22 mouse cellular contexts compared by ENCODE assay signal in the genomic region with DNA sequence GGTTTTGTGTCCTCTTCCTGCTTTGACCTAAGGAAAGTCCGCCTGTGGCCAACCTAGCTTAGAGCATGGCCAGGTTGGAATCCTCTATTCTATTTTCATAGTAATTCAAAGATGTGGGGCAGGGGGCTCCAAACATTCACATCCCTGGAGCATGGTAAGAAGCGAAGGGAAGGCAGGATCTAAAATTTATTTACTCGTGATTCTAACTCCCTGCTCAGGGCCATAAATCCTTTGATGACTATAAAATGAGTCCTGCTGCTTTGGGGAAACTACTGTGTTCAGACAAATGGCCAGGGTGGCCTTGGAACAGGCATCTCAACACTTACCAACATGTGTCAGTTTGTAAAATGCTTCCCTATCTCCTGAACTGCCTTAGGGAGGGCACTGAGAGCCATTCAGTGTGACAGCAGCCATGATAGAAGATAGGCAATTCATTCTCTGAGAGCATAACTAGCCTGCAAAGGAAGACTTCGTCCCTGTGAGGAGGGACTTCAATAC.
DNase-seq lines count a peak whose midpoint lies in the region; TF ChIP-seq lines count a peak whose summit lies in the region.
"Had no signal": no experiment of that assay in that cellular context is flagged by ENCODE, and none has a peak within 500 bp of the region (broad histone marks: within the 10 kb centered on the region; RNA-seq: fewer than 3 reads in every experiment).

No protein-coding gene starts in this region.

- H3K27ac ChIP-seq in kidney, adult 2 months (ENCODE audit: insufficient read depth, low read depth, low read length): peak overlapping the region; percentile 56; the same call in 1 of the 2 replicates
- no peak overlapping the region for H3K27ac ChIP-seq in thymus, adult 2 months (ENCODE audit: control insufficient read depth, insufficient read depth, low read length)
- H3K27ac ChIP-seq: embryonic facial prominence, embryonic 10.5 days; embryonic facial prominence, embryonic 13.5 days; forebrain, embryonic 12.5 days; forebrain, embryonic 15.5 days; heart, embryonic 10.5 days; hindbrain, embryonic 12.5 days; hindbrain, embryonic 15.5 days had no signal

- TF ChIP-seq CTCF in kidney, adult 2 months (conservative IDR thresholded peaks at IDR 0.05; ENCODE audit: insufficient read depth, insufficient read length, low read depth, low read length): no peak
- no peak for TF ChIP-seq CTCF in thymus, adult 2 months (IDR thresholded peaks at IDR 0.05; ENCODE audit: borderline replicate concordance, control insufficient read depth, extremely low read depth, insufficient read depth, low read length, poor library complexity)

- DNase-seq in adrenal gland, adult (ENCODE audit: inconsistent age in 2 of 2, low spot score in 1 of 2): peak; percentile 55 to 74
- no peak for DNase-seq in adrenal gland, postnatal 25 days
- no peak for DNase-seq in kidney, adult 2 months
- no peak for DNase-seq in kidney, postnatal 10 days
- DNase-seq in adrenal gland, adult 8-10 months: peak; percentile 33
- peak; percentile 51 to 57 for DNase-seq in adrenal gland, postnatal 36 days
- DNase-seq in thymus, adult 2 months: no peak
- DNase-seq: cerebellum, adult 11 months; cerebellum, adult 2 months; cerebellum, adult 9-11 months; cerebellum, postnatal 36 days; embryo, embryonic 11 days; gastrocnemius, postnatal 25 days; heart, adult 18-20 months had no signal

- H3K4me3 ChIP-seq in kidney, adult 2 months (ENCODE audit: insufficient read depth, low read depth, low read length): no peak overlapping the region
- H3K4me3 ChIP-seq in thymus, adult 2 months (ENCODE audit: control insufficient read depth, insufficient read depth, low read length): no peak overlapping the region
- H3K4me3 ChIP-seq: embryonic facial prominence, embryonic 10.5 days; embryonic facial prominence, embryonic 13.5 days; erythroblast, embryonic 14.5 days; forebrain, embryonic 12.5 days; forebrain, embryonic 15.5 days; heart, embryonic 10.5 days; hindbrain, embryonic 12.5 days; hindbrain, embryonic 15.5 days had no signal

- no peaks in the 10 kb centered on the region for H3K27me3 ChIP-seq in kidney, adult 2 months (replicated peaks; ENCODE audit: control insufficient read depth, insufficient read depth, low read length)
- H3K27me3 ChIP-seq in thymus, adult 2 months (ENCODE audit: control insufficient read depth, insufficient read depth, low read length): no peaks in the 10 kb centered on the region
- H3K27me3 ChIP-seq: embryonic facial prominence, embryonic 13.5 days had no signal

- no peaks in the 10 kb centered on the region for H3K36me3 ChIP-seq in kidney, adult 2 months (ENCODE audit: control insufficient read depth, insufficient read depth, low read length)
- no peaks in the 10 kb centered on the region for H3K36me3 ChIP-seq in thymus, adult 2 months (ENCODE audit: control insufficient read depth, insufficient read depth, low read length)
- H3K36me3 ChIP-seq: embryonic facial prominence, embryonic 10.5 days; embryonic facial prominence, embryonic 13.5 days; forebrain, embryonic 12.5 days; forebrain, embryonic 15.5 days; heart, embryonic 10.5 days; hindbrain, embryonic 12.5 days; hindbrain, embryonic 15.5 days had no signal

- no peaks in the 10 kb centered on the region for H3K4me1 ChIP-seq in kidney, adult 2 months (ENCODE audit: control insufficient read depth, insufficient read depth, low read length)
- peaks cover 2% of the 10 kb centered on the region for H3K4me1 ChIP-seq in thymus, adult 2 months (replicated peaks; ENCODE audit: control insufficient read depth, insufficient read depth, low read length)
- H3K4me1 ChIP-seq: embryonic facial prominence, embryonic 13.5 days; forebrain, embryonic 12.5 days had no signal

- WGBS in kidney, adult 2 months: 69% methylated on average over 4 of the region's 4 CpGs
- 88% methylated on average over 4 of the region's 4 CpGs for WGBS in thymus, adult 2 months

- TF ChIP-seq POLR2A in kidney, adult 2 months (IDR thresholded peaks at IDR 0.05; ENCODE audit: low read depth, low read length): no peak
- no peak for TF ChIP-seq POLR2A in thymus, adult 2 months (IDR thresholded peaks at IDR 0.05; ENCODE audit: control insufficient read depth, extremely low read depth, insufficient read depth, low read length, poor library complexity)

Comparison
In these comparisons a context has a peak if more than half of its experiments do, and no peak if none do; other contexts are left out.
1. DNase-seq: peak in adrenal gland, adult (2 of 2), adrenal gland, adult 8-10 months (single experiment) and adrenal gland, postnatal 36 days (2 of 2); none in adrenal gland, postnatal 25 days (single experiment), kidney, adult 2 months (single experiment), kidney, postnatal 10 days (single experiment) and thymus, adult 2 months (single experiment).